Mouse (Mus musculus): ENCODE measurements around the gene Slc1a3. TPM values are rescaled to one million over a fixed set of nuclear protein-coding genes. Genes with fewer than 3 reads are reported as not detected.
"Not testable (repeated sequence)": the region's sequence is repeated elsewhere in the genome, so short reads cannot be mapped to it uniquely, and the experiment has no call there.

Slc1a3 gene
- total RNA-seq, 2 experiments from 2014 or later, result 1.2 TPM

DNA sequence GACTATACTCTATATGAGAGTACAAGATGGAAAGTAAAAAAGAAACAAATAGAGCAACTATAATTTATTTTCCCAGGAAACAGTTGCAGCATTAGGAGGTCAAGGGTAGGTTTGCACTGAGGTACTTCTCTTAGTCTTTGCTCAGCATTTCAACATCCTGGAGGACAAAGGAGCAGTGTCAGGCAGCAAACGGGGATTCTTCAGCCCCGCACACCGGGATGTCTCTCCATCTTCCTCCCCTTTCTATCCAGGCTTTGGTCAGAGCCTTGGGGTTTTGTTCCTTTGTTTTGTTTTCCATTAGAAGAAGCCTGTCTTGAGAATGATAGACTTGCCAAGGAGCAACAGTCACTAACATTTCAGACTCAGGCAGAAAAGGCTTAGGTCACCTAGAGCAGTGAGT, 10.4 kb upstream of the Slc1a3 start:
- H3K4me3 ChIP-seq, result no peak overlapping the region
- no peak for DNase-seq
- H3K27ac ChIP-seq, result no peak overlapping the region
- TF ChIP-seq CTCF (IDR thresholded peaks at IDR 0.05), result no peak
- intact Hi-C loops (cut with DNase I), result no loop called here

DNA sequence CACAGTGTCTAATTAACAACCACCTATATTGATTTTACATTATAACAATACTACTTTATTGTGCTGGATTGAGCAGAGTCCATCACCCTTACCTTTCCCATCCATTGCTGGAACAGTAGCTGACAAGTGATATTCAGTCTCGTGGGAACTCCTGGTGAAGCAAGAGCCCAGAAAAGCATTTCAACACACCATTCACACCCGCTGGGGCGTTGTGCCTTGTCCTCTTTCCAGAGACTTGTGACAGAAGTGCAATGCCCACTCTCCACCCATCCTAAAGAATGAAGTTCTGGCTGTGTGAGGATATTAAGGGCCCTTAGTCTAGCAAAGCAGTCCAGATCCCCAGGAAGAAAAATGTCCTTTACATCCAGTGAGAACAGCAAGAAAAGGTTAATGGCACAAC, 7.9 kb upstream of the Slc1a3 start:
- intact Hi-C loops (cut with DNase I), result no loop called here

DNA sequence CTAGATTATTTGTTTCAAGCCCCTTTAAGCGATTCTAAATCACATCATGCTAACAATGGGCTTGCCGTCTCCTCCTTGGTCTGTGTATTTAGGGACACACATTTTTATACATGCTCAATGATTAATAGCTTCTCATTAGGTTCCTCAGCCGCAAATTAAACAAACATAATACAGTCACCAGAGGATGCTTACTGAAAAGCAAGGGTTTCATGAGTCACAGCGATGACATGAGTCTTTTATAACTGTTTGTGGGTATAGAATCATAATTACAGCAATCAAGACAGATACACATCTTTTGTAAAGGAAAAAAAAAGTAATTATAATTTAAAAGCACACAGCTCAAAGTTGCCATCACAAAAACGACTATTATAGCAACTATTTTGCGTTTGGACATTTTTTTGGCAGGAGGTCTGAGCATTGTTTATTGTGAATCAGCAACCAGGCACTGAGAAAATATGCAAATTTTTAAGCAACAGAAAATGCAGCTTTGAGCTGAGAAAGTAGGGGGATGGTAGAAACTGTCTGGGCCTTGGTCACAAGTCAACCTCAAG, 6.5 kb upstream of the Slc1a3 start:
- intact Hi-C loops (cut with DNase I), result no loop called here
- no peak for DNase-seq
- Histone ChIP-seq H3K4me3 (peak overlapping the region; percentile 38; the same call in 1 of the 2 replicates), H3K27ac (no peak overlapping the region)
- TF ChIP-seq CTCF (IDR thresholded peaks at IDR 0.05), result no peak

More for the DNA sequence above, 7.9 kb upstream of the Slc1a3 start:
- no peak for DNase-seq
- Histone ChIP-seq H3K27ac (no peak overlapping the region), H3K4me3 (no peak overlapping the region)
- no peak for TF ChIP-seq CTCF (IDR thresholded peaks at IDR 0.05)

DNA sequence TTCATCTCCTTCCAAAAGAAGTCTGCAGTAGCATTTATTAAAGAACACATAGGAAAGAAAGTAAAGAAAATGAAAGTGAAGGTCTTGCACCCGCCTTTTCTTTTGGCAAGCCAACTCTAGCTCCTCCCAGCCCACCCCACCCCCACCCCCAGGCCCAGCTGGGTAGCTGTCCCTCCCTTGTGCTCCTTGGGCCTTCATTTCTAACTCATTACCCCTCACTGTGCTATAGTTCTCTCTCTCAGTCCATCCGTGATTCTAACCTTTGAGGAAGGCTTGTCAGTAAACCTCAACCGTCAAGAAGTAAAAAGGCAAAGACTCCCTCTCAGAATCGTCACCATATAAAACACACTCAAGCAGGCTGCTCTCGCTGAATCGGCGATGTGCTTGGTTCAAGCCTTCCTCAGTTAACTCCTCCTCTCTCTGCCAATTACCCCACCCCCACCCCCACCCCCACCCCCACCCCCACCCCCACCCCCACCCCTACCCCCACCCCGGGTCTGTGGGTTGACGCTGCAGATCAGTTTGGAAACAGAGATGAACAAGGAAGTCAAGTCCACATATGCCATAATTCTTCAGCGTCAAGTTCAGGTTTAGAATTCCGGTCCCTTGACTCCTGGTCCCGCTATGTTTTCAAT, 5.9 kb upstream of the Slc1a3 start:
- peak overlapping the region; percentile 38 for H3K4me3 ChIP-seq
- no peak for TF ChIP-seq CTCF (IDR thresholded peaks at IDR 0.05)
- no peak overlapping the region for H3K27ac ChIP-seq
- no peak for DNase-seq
- intact Hi-C loops (cut with DNase I), result no loop called here

DNA sequence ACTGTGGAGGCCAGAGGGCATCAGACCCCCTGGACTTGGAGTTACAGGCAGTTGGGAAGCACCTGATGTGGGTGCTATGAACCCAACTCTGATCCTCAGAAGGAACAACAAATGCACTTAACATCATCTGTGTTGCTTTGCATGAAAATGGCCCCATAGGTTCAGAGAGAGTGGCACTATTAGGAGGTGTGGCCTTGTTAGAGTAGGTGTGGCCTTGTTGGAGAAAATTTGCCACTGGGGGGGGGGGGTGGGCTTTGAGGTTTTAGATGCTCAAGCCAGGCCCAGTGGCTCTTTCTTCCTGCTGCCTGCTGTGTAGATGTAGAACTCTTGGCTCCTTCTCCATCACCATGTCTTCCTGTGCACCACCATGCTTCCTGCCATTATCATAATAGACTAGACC, 5.1 kb upstream of the Slc1a3 start:
- Histone ChIP-seq H3K27ac (no peak overlapping the region), H3K4me3 (no peak overlapping the region)
- no peak for DNase-seq
- TF ChIP-seq CTCF (IDR thresholded peaks at IDR 0.05), result no peak
- intact Hi-C loops (cut with DNase I), result no loop called here

DNA sequence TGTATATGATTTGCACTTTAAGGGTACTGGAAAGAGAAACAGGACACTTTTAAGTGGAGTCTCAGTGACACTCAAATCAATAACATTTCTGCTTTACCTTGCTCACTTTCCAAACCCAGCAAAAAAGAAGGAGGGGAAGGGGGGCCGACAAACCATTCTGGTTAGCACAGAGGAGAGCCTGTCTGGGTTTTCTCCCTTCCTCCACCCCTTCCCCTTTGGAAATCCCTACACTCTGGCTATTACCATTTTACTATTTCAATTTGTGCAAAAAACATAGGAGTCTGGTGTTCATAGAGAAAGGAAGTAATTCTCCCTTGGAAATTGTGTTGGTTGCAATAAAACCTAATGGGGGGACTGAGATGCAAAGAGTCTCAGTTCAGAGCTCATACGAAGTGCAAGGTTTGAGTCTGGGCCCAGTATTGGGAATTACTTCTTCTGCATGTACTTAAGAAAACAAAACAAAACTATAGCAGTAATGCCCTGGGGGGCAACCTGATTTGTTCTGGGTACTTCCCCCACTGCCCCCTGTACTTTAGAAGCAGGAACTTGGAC, 1.9 kb upstream of the Slc1a3 start:
- TF ChIP-seq CTCF (IDR thresholded peaks at IDR 0.05), result no peak
- no peak overlapping the region for H3K4me3 ChIP-seq
- intact Hi-C loops (cut with DNase I), result no loop called here

DNA sequence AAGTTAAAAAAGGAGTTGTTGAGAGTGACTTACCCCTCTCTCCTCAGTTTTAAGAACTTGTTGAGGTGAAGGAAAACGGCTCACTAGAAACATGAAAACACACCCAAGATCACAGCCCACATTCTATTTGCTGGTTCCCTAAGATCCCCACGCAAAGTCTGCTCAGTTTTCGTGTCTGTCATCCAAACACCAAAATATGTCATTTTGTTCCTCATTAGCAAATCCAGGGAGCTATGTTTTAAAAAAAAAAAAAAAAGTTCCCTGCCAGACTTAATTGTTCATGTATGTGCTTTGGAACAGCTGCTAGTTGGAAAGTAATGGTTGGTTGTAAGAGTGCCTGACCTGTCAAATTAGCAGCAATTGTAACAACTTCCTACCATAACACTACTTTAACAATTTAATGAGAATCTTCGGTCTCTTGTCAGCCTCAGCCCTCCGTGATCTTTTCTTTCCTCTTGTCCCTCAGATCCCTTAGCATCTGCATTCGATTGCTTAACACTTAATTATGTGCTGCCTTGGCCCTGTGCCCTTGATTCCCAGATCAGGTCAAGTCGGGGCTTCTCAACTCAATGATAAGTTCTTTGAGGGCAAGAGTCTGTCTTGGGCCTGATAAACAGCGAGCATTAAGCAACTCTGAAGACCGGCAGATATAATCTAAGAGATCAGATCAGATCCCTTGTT, 1.2 kb upstream of the Slc1a3 start:
- DNase-seq, result peak; percentile 34
- intact Hi-C loops (cut with DNase I), result no loop called here
- H3K4me3 ChIP-seq, result no peak overlapping the region
- no peak overlapping the region for H3K27ac ChIP-seq
- no peak for TF ChIP-seq CTCF (IDR thresholded peaks at IDR 0.05)

More for the DNA sequence above, 1.9 kb upstream of the Slc1a3 start:
- no peak for DNase-seq
- H3K27ac ChIP-seq, result no peak overlapping the region

DNA sequence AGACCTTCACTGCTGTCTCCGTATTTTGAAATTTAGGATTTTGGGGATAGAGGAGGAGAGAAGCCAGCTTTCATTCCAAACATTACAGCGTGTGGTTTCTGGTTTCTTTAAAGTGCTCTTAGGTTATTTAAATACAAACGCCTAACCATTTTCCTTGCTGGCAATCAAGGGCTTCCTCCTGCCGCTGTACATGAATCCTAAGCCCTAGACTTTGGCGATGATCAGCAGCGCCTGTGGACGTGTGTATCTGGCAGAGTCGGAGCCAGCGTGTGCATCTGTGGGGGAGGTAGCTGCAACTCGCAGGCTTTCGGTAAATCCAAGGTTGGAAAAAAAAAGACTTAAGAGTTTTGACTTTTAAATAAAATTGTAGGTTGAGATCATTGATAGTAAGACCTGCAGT, 986 bp downstream of the Slc1a3 start:
- H3K4me3 ChIP-seq, result peak overlapping the region; percentile 84
- H3K27ac ChIP-seq, result peak overlapping the region; percentile 67
- TF ChIP-seq CTCF (IDR thresholded peaks at IDR 0.05), result no peak
- DNase-seq, result peak; percentile 24
- intact Hi-C loops (cut with DNase I), result no loop called here

DNA sequence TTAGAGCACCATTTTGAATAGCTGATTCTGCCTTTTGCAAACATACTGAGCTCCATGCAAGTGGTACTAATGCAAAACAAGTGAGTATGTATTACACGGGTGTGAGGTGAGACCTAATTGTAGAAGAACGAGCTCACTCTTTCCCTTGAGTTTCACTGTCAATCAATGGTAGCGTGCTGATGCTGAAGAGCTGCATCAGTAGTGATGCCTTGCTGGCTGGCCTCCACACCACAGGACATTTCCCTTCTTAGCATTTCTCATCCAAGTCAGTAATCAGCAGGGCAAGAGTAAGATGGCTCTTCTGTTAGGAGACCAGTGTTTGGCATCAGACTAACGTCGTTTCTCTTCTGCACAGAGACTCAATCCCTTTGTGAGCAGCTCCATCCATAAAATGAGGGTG, 4.0 kb downstream of the Slc1a3 start:
- intact Hi-C loops (cut with DNase I), result no loop called here
- TF ChIP-seq CTCF (IDR thresholded peaks at IDR 0.05), result no peak
- H3K4me3 ChIP-seq, result no peak overlapping the region
- no peak overlapping the region for H3K27ac ChIP-seq
- DNase-seq, result no peak

DNA sequence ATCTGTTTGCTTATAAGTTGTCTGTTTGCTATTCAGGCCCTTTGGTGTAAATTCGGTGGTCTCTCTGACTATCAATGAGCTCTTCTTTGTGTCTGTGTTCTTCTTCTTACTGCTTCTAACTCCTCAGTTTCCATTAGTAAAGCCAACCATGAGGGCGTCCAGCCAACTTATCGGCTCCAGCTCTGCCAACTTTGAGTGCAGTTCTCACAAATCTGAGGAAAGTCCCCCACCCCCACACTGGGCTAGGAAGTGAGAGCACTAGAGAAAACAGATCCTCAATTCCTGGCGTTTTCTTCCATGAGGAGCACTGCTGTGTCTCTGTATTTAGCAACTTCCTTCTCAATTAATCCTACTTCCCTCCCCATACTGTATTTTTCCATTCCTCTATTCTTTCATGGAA, 4.4 kb downstream of the Slc1a3 start:
- H3K27ac ChIP-seq, result no peak overlapping the region
- DNase-seq, result no peak
- no peak for TF ChIP-seq CTCF (IDR thresholded peaks at IDR 0.05)
- intact Hi-C loops (cut with DNase I), result no loop called here
- H3K4me3 ChIP-seq, result no peak overlapping the region

DNA sequence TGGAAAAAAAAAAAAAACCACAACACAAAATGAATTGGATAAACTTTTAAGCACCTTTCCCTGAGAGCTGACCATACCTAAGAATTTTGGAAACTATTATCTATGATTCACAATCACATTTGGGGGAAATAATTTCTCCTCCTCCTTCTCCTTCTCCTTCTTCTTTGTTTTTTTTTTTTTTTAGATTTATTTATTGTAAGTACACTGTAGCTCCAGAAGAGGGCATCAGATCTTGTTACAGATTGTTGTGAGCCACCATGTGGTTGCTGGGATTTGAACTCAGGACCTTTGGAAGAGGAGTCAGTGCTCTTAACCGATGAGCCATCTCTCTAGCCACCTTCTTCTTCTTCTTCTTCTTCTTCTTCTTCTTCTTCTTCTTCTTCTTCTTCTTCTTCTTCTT, 5.0 kb downstream of the Slc1a3 start:
- intact Hi-C loops (cut with DNase I); H3K27ac ChIP-seq; DNase-seq; H3K4me3 ChIP-seq: not testable (repeated sequence)

DNA sequence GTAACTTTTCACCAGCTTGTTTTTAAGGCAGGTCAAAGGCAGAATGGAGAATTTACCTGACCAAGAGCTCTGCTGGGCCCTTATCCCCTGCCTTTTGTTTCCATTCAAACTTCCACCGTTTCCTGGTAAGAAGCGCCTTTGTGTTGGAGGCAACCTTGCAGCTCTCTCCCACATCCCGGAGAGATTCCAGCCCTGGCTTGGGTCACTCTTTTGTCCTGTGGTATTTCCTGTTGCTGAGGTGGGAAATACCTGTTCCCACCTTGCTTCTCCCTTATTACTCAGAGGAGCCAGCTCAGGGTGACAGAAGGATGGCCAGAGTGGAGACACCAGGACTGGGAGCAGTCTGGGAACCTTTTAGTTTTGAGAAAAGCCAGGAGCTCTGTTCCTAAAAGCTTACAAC, 12.6 kb downstream of the Slc1a3 start:
- no peak for DNase-seq
- no peak overlapping the region for H3K27ac ChIP-seq
- intact Hi-C loops (cut with DNase I), result no loop called here
- no peak for TF ChIP-seq CTCF (IDR thresholded peaks at IDR 0.05)
- H3K4me3 ChIP-seq, result no peak overlapping the region

DNA sequence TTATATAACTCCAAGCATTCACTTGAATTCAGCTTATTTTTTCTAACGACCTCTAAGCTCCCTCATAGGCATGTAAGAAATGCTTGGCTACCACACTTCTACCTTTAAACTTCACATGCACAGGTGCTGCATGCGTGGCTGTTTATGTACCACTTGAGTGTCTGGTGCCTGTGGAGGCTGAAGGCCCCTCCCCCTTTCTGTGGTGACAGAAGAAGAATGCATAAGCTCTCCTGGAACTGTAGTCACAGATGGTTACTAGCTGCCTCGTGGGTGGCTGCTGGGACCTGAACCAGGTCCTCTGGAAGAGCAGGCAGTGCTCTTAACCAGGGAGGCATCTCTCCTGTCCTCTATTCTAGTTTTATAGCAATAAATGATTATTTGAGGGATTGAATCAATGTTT, 13.1 kb downstream of the Slc1a3 start:
- no peak for DNase-seq
- no peak for TF ChIP-seq CTCF (IDR thresholded peaks at IDR 0.05)
- Histone ChIP-seq H3K27ac (no peak overlapping the region), H3K4me3 (no peak overlapping the region)
- intact Hi-C loops (cut with DNase I), result no loop called here

DNA sequence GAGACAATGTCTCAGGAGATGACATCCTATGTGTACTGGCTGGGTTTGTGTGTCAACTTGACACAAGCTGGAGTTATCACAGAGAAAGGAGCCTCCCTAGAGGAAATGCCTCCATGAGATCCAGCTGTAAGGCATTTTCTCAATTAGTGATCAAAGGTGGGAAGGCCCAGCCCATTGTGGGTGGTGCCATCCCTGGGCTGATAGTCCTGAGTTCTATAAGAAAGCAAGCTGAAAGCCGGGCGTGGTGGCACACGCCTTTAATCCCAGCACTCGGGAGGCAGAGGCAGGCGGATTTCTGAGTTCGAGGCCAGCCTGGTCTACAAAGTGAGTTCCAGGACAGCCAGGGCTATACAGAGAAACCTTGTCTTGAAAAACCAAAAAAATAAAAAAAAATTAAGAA, 20.4 kb downstream of the Slc1a3 start:
- intact Hi-C loops (cut with DNase I), result loop anchor here (1.0 kb wide), 1 partner anchor 24 kb away; no protein-coding TSS in a partner anchor
- H3K27ac ChIP-seq, H3K4me3 ChIP-seq, DNase-seq: not testable (repeated sequence)
